Mouse (Mus musculus): ENCODE results near the gene Mef2c. TPM values are rescaled to one million over a fixed set of nuclear protein-coding genes. Genes with fewer than 3 reads are reported as not detected.

The Mef2c gene
- polyA plus RNA-seq, 1 experiment = 308 TPM

- H3K4me3 ChIP-seq (ENCODE audit: insufficient read depth, low read length) = no peak overlapping the region
- TF ChIP-seq CTCF (IDR thresholded peaks at IDR 0.05; ENCODE audit: extremely low read depth, insufficient read depth, low read length) (no peak), POLR2A (IDR thresholded peaks at IDR 0.05; ENCODE audit: extremely low read depth, insufficient read depth, low read length) (peak; percentile 65; the same call in 1 of the 2 replicates)
- H3K27ac ChIP-seq (ENCODE audit: insufficient read depth, low read length) = no peak overlapping the region
- H3K4me1 ChIP-seq (ENCODE audit: control insufficient read depth, insufficient read depth, low read length) = peaks cover 4% of the 10 kb centered on the region; the same call in 1 of the 2 replicates
These were observed 17.0 kb downstream of the Mef2c start for GRCm38 (mm10) chr13:83520807-83521206.

GRCm38 (mm10) chr13:83523232-83523969, 19.6 kb downstream of the Mef2c start:
- H3K4me1 ChIP-seq (ENCODE audit: control insufficient read depth, insufficient read depth, low read length) = peaks cover 4% of the 10 kb centered on the region; the same call in 1 of the 2 replicates
- peak overlapping the region; percentile 95 for H3K27ac ChIP-seq (ENCODE audit: insufficient read depth, low read length)
- TF ChIP-seq CTCF (IDR thresholded peaks at IDR 0.05; ENCODE audit: extremely low read depth, insufficient read depth, low read length) (no peak), POLR2A (IDR thresholded peaks at IDR 0.05; ENCODE audit: extremely low read depth, insufficient read depth, low read length) (peak; percentile 50; the same call in 1 of the 2 replicates)
- peak overlapping the region; percentile 81 for H3K4me3 ChIP-seq (ENCODE audit: insufficient read depth, low read length)

GRCm38 (mm10) chr13:83524159-83524901, 20.5 kb downstream of the Mef2c start:
- no peak for TF ChIP-seq CTCF (IDR thresholded peaks at IDR 0.05; ENCODE audit: extremely low read depth, insufficient read depth, low read length)
- TF ChIP-seq POLR2A (IDR thresholded peaks at IDR 0.05; ENCODE audit: extremely low read depth, insufficient read depth, low read length) = peak; percentile 96
- Histone ChIP-seq H3K4me1 (ENCODE audit: control insufficient read depth, insufficient read depth, low read length) (peaks cover 4% of the 10 kb centered on the region; the same call in 1 of the 2 replicates), H3K27ac (ENCODE audit: insufficient read depth, low read length) (peak overlapping the region; percentile 92), H3K4me3 (ENCODE audit: insufficient read depth, low read length) (peak overlapping the region; percentile 81)

- no peak for TF ChIP-seq POLR2A (IDR thresholded peaks at IDR 0.05; ENCODE audit: extremely low read depth, insufficient read depth, low read length)
- TF ChIP-seq CTCF (IDR thresholded peaks at IDR 0.05; ENCODE audit: extremely low read depth, insufficient read depth, low read length) = no peak
- Histone ChIP-seq H3K4me3 (ENCODE audit: insufficient read depth, low read length) (peak overlapping the region; percentile 81), H3K4me1 (ENCODE audit: control insufficient read depth, insufficient read depth, low read length) (peaks cover 4% of the 10 kb centered on the region; the same call in 1 of the 2 replicates), H3K27ac (ENCODE audit: insufficient read depth, low read length) (peak overlapping the region; percentile 86)
These were observed 21.3 kb downstream of the Mef2c start for GRCm38 (mm10) chr13:83524902-83525715.

GRCm38 (mm10) chr13:83525716-83526005, 21.8 kb downstream of the Mef2c start:
- Histone ChIP-seq H3K4me3 (ENCODE audit: insufficient read depth, low read length) (peak overlapping the region; percentile 81), H3K27ac (ENCODE audit: insufficient read depth, low read length) (peak overlapping the region; percentile 86), H3K4me1 (ENCODE audit: control insufficient read depth, insufficient read depth, low read length) (peaks cover 1% of the 10 kb centered on the region; the same call in 1 of the 2 replicates)
- TF ChIP-seq POLR2A (IDR thresholded peaks at IDR 0.05; ENCODE audit: extremely low read depth, insufficient read depth, low read length) = no peak
- no peak for TF ChIP-seq CTCF (IDR thresholded peaks at IDR 0.05; ENCODE audit: extremely low read depth, insufficient read depth, low read length)

- peaks cover 1% of the 10 kb centered on the region; the same call in 1 of the 2 replicates for H3K4me1 ChIP-seq (ENCODE audit: control insufficient read depth, insufficient read depth, low read length)
- H3K4me3 ChIP-seq (ENCODE audit: insufficient read depth, low read length) = peak overlapping the region; percentile 81
- H3K27ac ChIP-seq (ENCODE audit: insufficient read depth, low read length) = no peak overlapping the region
- TF ChIP-seq CTCF (IDR thresholded peaks at IDR 0.05; ENCODE audit: extremely low read depth, insufficient read depth, low read length) = no peak
These were observed 22.2 kb downstream of the Mef2c start for GRCm38 (mm10) chr13:83526066-83526465.

- TF ChIP-seq CTCF (IDR thresholded peaks at IDR 0.05; ENCODE audit: extremely low read depth, insufficient read depth, low read length) = no peak
- no peak for TF ChIP-seq POLR2A (IDR thresholded peaks at IDR 0.05; ENCODE audit: extremely low read depth, insufficient read depth, low read length)
- Histone ChIP-seq H3K4me3 (ENCODE audit: insufficient read depth, low read length) (peak overlapping the region; percentile 89), H3K27ac (ENCODE audit: insufficient read depth, low read length) (peak overlapping the region; percentile 53), H3K4me1 (ENCODE audit: control insufficient read depth, insufficient read depth, low read length) (peaks cover 1% of the 10 kb centered on the region; the same call in 1 of the 2 replicates)
These were observed 24.1 kb downstream of the Mef2c start for GRCm38 (mm10) chr13:83527921-83528320.

- Histone ChIP-seq H3K4me3 (ENCODE audit: insufficient read depth, low read length) (peak overlapping the region; percentile 89), H3K27ac (ENCODE audit: insufficient read depth, low read length) (peak overlapping the region; percentile 92), H3K4me1 (ENCODE audit: control insufficient read depth, insufficient read depth, low read length) (no peaks in the 10 kb centered on the region; the same call in 1 of the 2 replicates)
- TF ChIP-seq POLR2A (IDR thresholded peaks at IDR 0.05; ENCODE audit: extremely low read depth, insufficient read depth, low read length) = no peak
- no peak for TF ChIP-seq CTCF (IDR thresholded peaks at IDR 0.05; ENCODE audit: extremely low read depth, insufficient read depth, low read length)
These were observed 26.0 kb downstream of the Mef2c start for GRCm38 (mm10) chr13:83529729-83530314.

GRCm38 (mm10) chr13:83530889-83531288, 27.1 kb downstream of the Mef2c start:
- H3K27ac ChIP-seq (ENCODE audit: insufficient read depth, low read length) = no peak overlapping the region
- no peak for TF ChIP-seq CTCF (IDR thresholded peaks at IDR 0.05; ENCODE audit: extremely low read depth, insufficient read depth, low read length)
- no peak for TF ChIP-seq POLR2A (IDR thresholded peaks at IDR 0.05; ENCODE audit: extremely low read depth, insufficient read depth, low read length)
- H3K4me3 ChIP-seq (ENCODE audit: insufficient read depth, low read length) = peak overlapping the region; percentile 38; the same call in 1 of the 2 replicates
- no peaks in the 10 kb centered on the region; the same call in 1 of the 2 replicates for H3K4me1 ChIP-seq (ENCODE audit: control insufficient read depth, insufficient read depth, low read length)
